Mouse (Mus musculus) limb, embryonic 11.5 days (tissue): ENCODE data around the gene Ypel5. TPM values are rescaled to one million over a fixed set of nuclear protein-coding genes. Genes with fewer than 3 reads are reported as not detected.

Experiments
- ATAC-seq: fragments of 200-750 bp; cut with Nextera tagmentation; 2 replicates; pipeline ENCODE4 v1.8.0; 2017; ENCODE audit warnings: low read depth; ENCODE audit not compliant: insufficient number of reproducible peaks, low FRiP score, low TSS enrichment
- DNase-seq: peaks from one replicate; pipeline ENCODE4 v3.0.0-alpha.2; 2015; ENCODE audit warnings: low spot score
- H3K27ac ChIP-seq: fragments of 300-500 bp; sonication (generic); replicated peaks from 2 replicates; pipeline ENCODE4 v1.5.1; 2014; ENCODE audit warnings: low read depth, mild to moderate bottlenecking, low read length
- H3K27me3 ChIP-seq: fragments of 300-500 bp; sonication (generic); 2 replicates; pipeline ENCODE4 v1.6.1; 2014; ENCODE audit warnings: mild to moderate bottlenecking, low read length, mixed read lengths; ENCODE audit not compliant: control insufficient read depth, insufficient read depth
- H3K36me3 ChIP-seq: fragments of 300-500 bp; sonication (generic); 2 replicates; pipeline ENCODE4 v1.6.1; 2014; ENCODE audit warnings: mild to moderate bottlenecking, low read length, moderate library complexity, mixed read lengths; ENCODE audit not compliant: control insufficient read depth, insufficient read depth
- H3K4me1 ChIP-seq: fragments of 300-500 bp; sonication (generic); 2 replicates; pipeline ENCODE4 v1.6.1; 2014; ENCODE audit warnings: low read length, mixed read lengths; ENCODE audit not compliant: control insufficient read depth, insufficient read depth
- H3K4me2 ChIP-seq: fragments of 300-500 bp; sonication (generic); 2 replicates; pipeline ENCODE4 v1.6.1; 2014; ENCODE audit warnings: low read depth, mild to moderate bottlenecking, moderate library complexity; ENCODE audit not compliant: severe bottlenecking
- H3K4me3 ChIP-seq: fragments of 300-500 bp; sonication (generic); 2 replicates; pipeline ENCODE4 v1.5.1; 2014; ENCODE audit warnings: low read depth, low read length
- H3K9ac ChIP-seq: fragments of 300-500 bp; sonication (generic); 2 replicates; pipeline ENCODE4 v1.6.1; 2014; ENCODE audit warnings: mild to moderate bottlenecking, low read length
- H3K9me3 ChIP-seq: fragments of 300-500 bp; sonication (generic); 2 replicates; pipeline ENCODE4 v1.6.1; 2016; ENCODE audit warnings: low read length; ENCODE audit not compliant: control insufficient read depth
- WGBS: fragments of 180-500 bp; shearing (Covaris S2); extraction: QIAGEN DNeasy Blood & Tissue Kit; methylation state at CpG from one replicate; pipeline ENCODE4 v1.1.7; 2014; 5-methylcytosine and 5-hydroxymethylcytosine counted together
- polyA plus RNA-seq: library from polyadenylated mRNA; unstranded; fragments of >200 nt; fragmentation: Nextera tagmentation; extraction: Ambion mirVana; gene quantifications from 2 replicates; pipeline ENCODE4 v1.2.1, GENCODE M21; 2014

Gene Ypel5
- polyA plus RNA-seq, 1 experiment from 2014 or later, result 38.2 TPM

DNA sequence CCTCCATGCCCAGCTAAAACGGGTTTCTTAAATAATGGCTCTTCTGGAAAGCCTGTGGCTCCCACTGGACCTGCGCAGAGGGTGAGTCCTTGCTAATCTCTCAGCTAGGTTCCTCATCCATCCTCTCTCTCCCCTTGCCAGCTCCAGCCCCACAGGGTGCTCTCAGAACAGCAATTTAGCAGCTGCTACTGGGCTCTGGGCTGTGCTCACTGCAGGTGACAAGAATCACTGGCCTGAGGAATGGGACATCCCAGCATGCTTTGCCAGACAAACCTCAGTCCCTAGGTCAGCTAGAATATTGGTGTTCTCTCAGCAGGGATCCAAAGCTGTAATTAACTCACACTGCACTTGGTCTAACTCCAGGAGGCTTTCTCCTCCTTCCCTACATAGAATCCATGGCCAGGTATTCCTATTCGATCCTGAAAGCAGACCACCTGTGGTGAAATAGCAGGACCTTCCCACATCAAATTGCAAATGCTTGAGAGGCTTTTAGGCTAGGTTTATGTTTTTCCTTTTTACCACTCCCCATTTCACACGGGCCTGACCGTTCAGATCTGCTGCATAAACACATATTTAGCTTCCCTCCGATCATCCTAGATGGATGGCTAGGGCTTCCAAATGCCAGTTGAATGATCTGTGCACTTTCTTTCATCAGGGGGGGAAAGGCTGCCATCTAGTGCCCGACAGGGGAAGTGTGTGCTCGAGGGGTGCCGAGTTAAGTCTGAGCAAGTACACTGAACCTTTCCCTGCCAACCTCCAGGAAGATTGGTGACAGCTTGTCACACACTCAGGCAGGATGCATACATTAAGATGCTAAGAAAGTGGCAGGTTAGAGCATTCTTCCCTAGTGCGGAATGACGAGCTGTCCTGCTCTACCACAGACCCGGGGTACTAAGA, 22.6 kb upstream of the Ypel5 start:
- ATAC-seq, result no peak
- DNase-seq, result peak; percentile 78
- WGBS, result 16% methylated on average over 12 of the region's 12 CpGs

GRCm38 (mm10) chr17:72817574-72817973, 18.7 kb upstream of the Ypel5 start:
- no peaks in the 10 kb centered on the region for H3K27me3 ChIP-seq
- 0 out of 2 replicates have a peak, but pooled peaks cover 4% of the 10 kb centered on the region for H3K4me1 ChIP-seq
- no peak overlapping the region for H3K27ac ChIP-seq
- no peaks in the 10 kb centered on the region for H3K9me3 ChIP-seq
- H3K4me2 ChIP-seq, result no peak overlapping the region
- WGBS, result 82% methylated on average over 5 of the region's 5 CpGs
- DNase-seq, result no peak
- no peak overlapping the region for H3K4me3 ChIP-seq
- no peaks in the 10 kb centered on the region for H3K36me3 ChIP-seq
- no peak for ATAC-seq
- no peak overlapping the region for H3K9ac ChIP-seq

More for the DNA sequence above, 22.6 kb upstream of the Ypel5 start:
- Histone ChIP-seq H3K4me1 (0 out of 2 replicates have a peak, but pooled peaks cover 4% of the 10 kb centered on the region), H3K27me3 (no peaks in the 10 kb centered on the region), H3K4me2 (no peak overlapping the region), H3K4me3 (no peak overlapping the region), H3K9me3 (no peaks in the 10 kb centered on the region), H3K27ac (no peak overlapping the region), H3K36me3 (no peaks in the 10 kb centered on the region), H3K9ac (no peak overlapping the region)

DNA sequence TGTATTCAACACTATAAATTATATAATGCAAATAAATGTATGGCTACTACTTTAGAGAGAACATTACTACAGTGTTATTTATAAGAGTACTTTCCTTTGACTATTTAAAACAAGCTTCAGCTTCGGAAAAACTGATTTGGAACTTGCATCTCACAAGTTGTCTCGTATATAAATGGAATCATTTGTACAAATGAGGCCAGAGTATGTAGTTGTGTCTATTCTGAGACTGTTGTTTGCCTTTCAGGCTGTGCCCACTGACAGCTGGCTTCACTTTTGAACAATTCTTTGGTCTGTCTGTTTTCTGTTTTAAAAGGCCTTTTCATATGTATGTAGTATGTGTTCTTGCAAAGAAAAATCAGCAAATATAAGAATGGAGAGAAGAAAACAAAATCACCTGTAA, 16.5 kb upstream of the Ypel5 start:
- no peaks in the 10 kb centered on the region for H3K9me3 ChIP-seq
- no peak overlapping the region for H3K9ac ChIP-seq
- no peaks in the 10 kb centered on the region for H3K4me1 ChIP-seq
- WGBS, result 84% methylated on average over 2 of the region's 2 CpGs
- ATAC-seq, result no peak
- no peaks in the 10 kb centered on the region for H3K27me3 ChIP-seq
- no peak overlapping the region for H3K4me3 ChIP-seq
- H3K36me3 ChIP-seq, result no peaks in the 10 kb centered on the region
- H3K27ac ChIP-seq, result no peak overlapping the region
- no peak for DNase-seq
- H3K4me2 ChIP-seq, result no peak overlapping the region

DNA sequence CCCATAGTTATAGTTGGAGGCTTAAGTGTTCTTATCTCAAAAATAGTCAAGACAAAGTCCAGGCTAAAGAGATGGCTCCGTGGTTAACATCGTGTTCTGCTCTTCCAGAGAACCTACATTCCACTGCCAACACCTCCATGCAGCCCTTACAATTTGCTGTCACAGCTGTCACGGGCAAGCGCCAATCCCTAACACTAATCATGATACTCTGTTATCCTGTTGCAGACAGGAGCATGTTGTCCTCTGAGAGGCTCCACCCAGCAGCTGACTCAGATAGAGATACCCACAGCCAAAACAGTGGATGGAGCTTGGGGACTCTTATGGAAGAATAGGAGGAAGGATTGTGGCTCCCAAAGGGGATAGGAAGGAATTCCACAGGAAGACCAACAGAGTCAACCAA, 15.8 kb upstream of the Ypel5 start:
- no peaks in the 10 kb centered on the region for H3K36me3 ChIP-seq
- no peaks in the 10 kb centered on the region for H3K4me1 ChIP-seq
- no peaks in the 10 kb centered on the region for H3K27me3 ChIP-seq
- no peaks in the 10 kb centered on the region for H3K9me3 ChIP-seq
- H3K9ac ChIP-seq, result no peak overlapping the region
- DNase-seq (no peak), ATAC-seq (no peak)
- no peak overlapping the region for H3K4me2 ChIP-seq
- 57% methylated on average over 4 of the region's 4 CpGs for WGBS
- no peak overlapping the region for H3K27ac ChIP-seq
- no peak overlapping the region for H3K4me3 ChIP-seq

GRCm38 (mm10) chr17:72821923-72822322, 14.3 kb upstream of the Ypel5 start:
- Histone ChIP-seq H3K27ac (no peak overlapping the region), H3K4me1 (no peaks in the 10 kb centered on the region), H3K9me3 (no peaks in the 10 kb centered on the region), H3K27me3 (no peaks in the 10 kb centered on the region), H3K4me2 (no peak overlapping the region), H3K36me3 (no peaks in the 10 kb centered on the region), H3K4me3 (no peak overlapping the region), H3K9ac (no peak overlapping the region)
- 70% methylated on average over 1 of the region's 1 CpGs for WGBS
- DNase-seq, result no peak
- ATAC-seq, result no peak

- H3K9ac ChIP-seq, result no peak overlapping the region
- H3K27ac ChIP-seq, result no peak overlapping the region
- no peak overlapping the region for H3K4me3 ChIP-seq
- no peak for ATAC-seq
- DNase-seq, result no peak
- WGBS, result 94% methylated on average over 3 of the region's 3 CpGs
- H3K36me3 ChIP-seq, result no peaks in the 10 kb centered on the region
- H3K4me1 ChIP-seq, result no peaks in the 10 kb centered on the region
- no peaks in the 10 kb centered on the region for H3K27me3 ChIP-seq
- H3K9me3 ChIP-seq, result no peaks in the 10 kb centered on the region
- no peak overlapping the region for H3K4me2 ChIP-seq
Observed at GRCm38 (mm10) chr17:72826916-72827534, 9.2 kb upstream of the Ypel5 start.

DNA sequence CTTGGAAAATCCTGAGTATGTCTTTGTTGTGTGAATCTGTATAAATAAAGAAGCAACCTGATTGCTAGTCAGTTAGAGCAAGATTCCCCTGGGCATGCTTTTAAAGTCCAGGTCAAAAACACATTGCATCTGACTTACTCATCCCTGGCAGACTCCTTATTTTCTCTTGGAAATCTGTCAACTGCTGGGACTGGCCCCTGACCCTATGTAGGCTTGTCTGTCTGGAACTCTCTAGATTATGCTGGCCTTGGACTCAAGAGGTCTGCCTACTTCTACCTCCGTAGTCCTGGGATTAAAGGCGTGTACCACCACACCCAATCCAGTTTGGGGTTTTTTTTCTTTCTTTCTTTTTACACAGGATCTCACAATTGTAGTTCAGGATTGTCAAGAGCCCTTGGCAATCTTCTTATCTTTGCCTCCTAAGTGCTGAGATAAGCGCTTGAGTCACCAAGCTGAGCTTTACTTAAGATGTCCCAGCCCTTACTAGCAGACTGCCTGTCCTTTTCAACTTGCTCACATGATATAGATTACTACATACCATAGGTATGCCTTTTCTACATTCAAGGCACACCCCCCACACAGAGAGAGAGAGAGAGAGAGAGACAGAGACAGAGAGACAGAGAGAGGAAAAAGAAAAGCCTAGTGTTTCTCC, 8.1 kb upstream of the Ypel5 start:
- H3K27ac ChIP-seq, result no peak overlapping the region
- no peak overlapping the region for H3K4me3 ChIP-seq
- DNase-seq, result no peak

GRCm38 (mm10) chr17:72828687-72829086, 7.6 kb upstream of the Ypel5 start:
- Histone ChIP-seq H3K4me2 (no peak overlapping the region), H3K9ac (no peak overlapping the region), H3K36me3 (no peaks in the 10 kb centered on the region), H3K4me1 (no peaks in the 10 kb centered on the region), H3K27ac (no peak overlapping the region), H3K9me3 (no peaks in the 10 kb centered on the region), H3K27me3 (no peaks in the 10 kb centered on the region), H3K4me3 (no peak overlapping the region)
- WGBS, result 82% methylated on average over 8 of the region's 8 CpGs
- DNase-seq (no peak), ATAC-seq (no peak)

More for the DNA sequence above, 8.1 kb upstream of the Ypel5 start:
- Histone ChIP-seq H3K9me3 (no peaks in the 10 kb centered on the region), H3K4me2 (no peak overlapping the region), H3K27me3 (no peaks in the 10 kb centered on the region), H3K36me3 (no peaks in the 10 kb centered on the region), H3K4me1 (no peaks in the 10 kb centered on the region), H3K9ac (no peak overlapping the region)
- WGBS, result 85% methylated on average over 3 of the region's 3 CpGs
- ATAC-seq, result no peak
